Mouse (Mus musculus): ENCODE results near the gene Lrrk1. TPM values are rescaled to one million over a fixed set of nuclear protein-coding genes. Genes with fewer than 3 reads are reported as not detected.

Gene Lrrk1
- polyA plus RNA-seq, 1 experiment: 9.8 TPM

- peaks cover 69% of the 10 kb centered on the region for H3K4me1 ChIP-seq
- no peak for TF ChIP-seq GATA1 (IDR thresholded peaks at IDR 0.05; ENCODE audit: borderline replicate concordance, low read length)
- no peak for TF ChIP-seq FLI1 (IDR thresholded peaks at IDR 0.05; ENCODE audit: low read length)
Observed at GRCm38 (mm10) chr7:66386411-66386810, 1.7 kb downstream of the Lrrk1 start.

GRCm38 (mm10) chr7:66385826-66386225 is 2.3 kb downstream of the Lrrk1 start:
- H3K4me1 ChIP-seq: peaks cover 71% of the 10 kb centered on the region

More at GRCm38 (mm10) chr7:66386411-66386810, 1.7 kb downstream of the Lrrk1 start:
- H3K36me3 ChIP-seq (replicated peaks; ENCODE audit: low read length): peaks cover 29% of the 10 kb centered on the region
- H3K27me3 ChIP-seq (replicated peaks): no peaks in the 10 kb centered on the region
- H3K4me3 ChIP-seq (replicated peaks): peak overlapping the region; percentile 97
- no peaks in the 10 kb centered on the region for H3K9me3 ChIP-seq

GRCm38 (mm10) chr7:66384891-66385290 is 3.3 kb downstream of the Lrrk1 start:
- peak overlapping the region; percentile 77 for H3K4me3 ChIP-seq (replicated peaks)
- H3K36me3 ChIP-seq (replicated peaks; ENCODE audit: low read length): peaks cover 43% of the 10 kb centered on the region
- no peak for TF ChIP-seq GATA1 (IDR thresholded peaks at IDR 0.05; ENCODE audit: borderline replicate concordance, low read length)
- no peak for TF ChIP-seq FLI1 (IDR thresholded peaks at IDR 0.05; ENCODE audit: low read length)
- peaks cover 71% of the 10 kb centered on the region for H3K4me1 ChIP-seq
- H3K9me3 ChIP-seq: no peaks in the 10 kb centered on the region
- H3K27me3 ChIP-seq (replicated peaks): no peaks in the 10 kb centered on the region

More at GRCm38 (mm10) chr7:66385826-66386225, 2.3 kb downstream of the Lrrk1 start:
- H3K36me3 ChIP-seq (replicated peaks; ENCODE audit: low read length): peaks cover 34% of the 10 kb centered on the region
- H3K27me3 ChIP-seq (replicated peaks): no peaks in the 10 kb centered on the region
- no peaks in the 10 kb centered on the region for H3K9me3 ChIP-seq
- H3K4me3 ChIP-seq (replicated peaks): peak overlapping the region; percentile 79
- TF ChIP-seq GATA1 (IDR thresholded peaks at IDR 0.05; ENCODE audit: borderline replicate concordance, low read length) (no peak), FLI1 (IDR thresholded peaks at IDR 0.05; ENCODE audit: low read length) (no peak)

GRCm38 (mm10) chr7:66384213-66384612 is 3.9 kb downstream of the Lrrk1 start:
- peak overlapping the region; percentile 54 for H3K4me3 ChIP-seq (replicated peaks)

GRCm38 (mm10) chr7:66376560-66376959 is 11.6 kb downstream of the Lrrk1 start:
- Histone ChIP-seq H3K9me3 (no peaks in the 10 kb centered on the region), H3K36me3 (replicated peaks; ENCODE audit: low read length) (peaks cover 74% of the 10 kb centered on the region), H3K4me1 (peaks cover 74% of the 10 kb centered on the region), H3K4me3 (replicated peaks) (peak overlapping the region; percentile 90), H3K27me3 (replicated peaks) (no peaks in the 10 kb centered on the region)
- no peak for TF ChIP-seq FLI1 (IDR thresholded peaks at IDR 0.05; ENCODE audit: low read length)
- TF ChIP-seq GATA1 (IDR thresholded peaks at IDR 0.05; ENCODE audit: borderline replicate concordance, low read length): no peak

More at GRCm38 (mm10) chr7:66384213-66384612, 3.9 kb downstream of the Lrrk1 start:
- no peaks in the 10 kb centered on the region for H3K9me3 ChIP-seq
- peaks cover 47% of the 10 kb centered on the region for H3K36me3 ChIP-seq (replicated peaks; ENCODE audit: low read length)
- H3K27me3 ChIP-seq (replicated peaks): no peaks in the 10 kb centered on the region
- TF ChIP-seq FLI1 (IDR thresholded peaks at IDR 0.05; ENCODE audit: low read length) (no peak), GATA1 (IDR thresholded peaks at IDR 0.05; ENCODE audit: borderline replicate concordance, low read length) (no peak)
- peaks cover 72% of the 10 kb centered on the region for H3K4me1 ChIP-seq

- peak overlapping the region; percentile 90 for H3K4me3 ChIP-seq (replicated peaks)
- no peaks in the 10 kb centered on the region for H3K9me3 ChIP-seq
- TF ChIP-seq GATA1 (IDR thresholded peaks at IDR 0.05; ENCODE audit: borderline replicate concordance, low read length) (no peak), FLI1 (IDR thresholded peaks at IDR 0.05; ENCODE audit: low read length) (no peak)
- H3K36me3 ChIP-seq (replicated peaks; ENCODE audit: low read length): peaks cover 75% of the 10 kb centered on the region
- H3K4me1 ChIP-seq: peaks cover 78% of the 10 kb centered on the region
- no peaks in the 10 kb centered on the region for H3K27me3 ChIP-seq (replicated peaks)
Observed at GRCm38 (mm10) chr7:66375736-66376135, 12.4 kb downstream of the Lrrk1 start.

- peaks cover 88% of the 10 kb centered on the region for H3K4me1 ChIP-seq
- H3K27me3 ChIP-seq (replicated peaks): no peaks in the 10 kb centered on the region
- no peak overlapping the region for H3K4me3 ChIP-seq (replicated peaks)
- no peak for TF ChIP-seq FLI1 (IDR thresholded peaks at IDR 0.05; ENCODE audit: low read length)
- TF ChIP-seq GATA1 (IDR thresholded peaks at IDR 0.05; ENCODE audit: borderline replicate concordance, low read length): no peak
- H3K36me3 ChIP-seq (replicated peaks; ENCODE audit: low read length): peaks cover 69% of the 10 kb centered on the region
- no peaks in the 10 kb centered on the region for H3K9me3 ChIP-seq
Observed at GRCm38 (mm10) chr7:66373391-66373790, 14.8 kb downstream of the Lrrk1 start.

- no peak overlapping the region for H3K4me3 ChIP-seq (replicated peaks)
- TF ChIP-seq GATA1 (IDR thresholded peaks at IDR 0.05; ENCODE audit: borderline replicate concordance, low read length): no peak
- no peak for TF ChIP-seq FLI1 (IDR thresholded peaks at IDR 0.05; ENCODE audit: low read length)
- H3K4me1 ChIP-seq: peaks cover 88% of the 10 kb centered on the region
- no peaks in the 10 kb centered on the region for H3K27me3 ChIP-seq (replicated peaks)
- no peaks in the 10 kb centered on the region for H3K9me3 ChIP-seq
- H3K36me3 ChIP-seq (replicated peaks; ENCODE audit: low read length): peaks cover 80% of the 10 kb centered on the region
Observed at GRCm38 (mm10) chr7:66370970-66371369, 17.2 kb downstream of the Lrrk1 start.

- Histone ChIP-seq H3K4me3 (replicated peaks) (no peak overlapping the region), H3K4me1 (peaks cover 86% of the 10 kb centered on the region), H3K9me3 (no peaks in the 10 kb centered on the region), H3K27me3 (replicated peaks) (no peaks in the 10 kb centered on the region), H3K36me3 (replicated peaks; ENCODE audit: low read length) (peaks cover 80% of the 10 kb centered on the region)
- TF ChIP-seq FLI1 (IDR thresholded peaks at IDR 0.05; ENCODE audit: low read length) (no peak), GATA1 (IDR thresholded peaks at IDR 0.05; ENCODE audit: borderline replicate concordance, low read length) (no peak)
Observed at GRCm38 (mm10) chr7:66369934-66370445, 18.2 kb downstream of the Lrrk1 start.

- Histone ChIP-seq H3K9me3 (peaks cover 4% of the 10 kb centered on the region), H3K4me3 (replicated peaks) (peak overlapping the region; percentile 14), H3K4me1 (peaks cover 82% of the 10 kb centered on the region), H3K27me3 (replicated peaks) (no peaks in the 10 kb centered on the region), H3K36me3 (replicated peaks; ENCODE audit: low read length) (peaks cover 79% of the 10 kb centered on the region)
- TF ChIP-seq FLI1 (IDR thresholded peaks at IDR 0.05; ENCODE audit: low read length) (no peak), GATA1 (IDR thresholded peaks at IDR 0.05; ENCODE audit: borderline replicate concordance, low read length) (no peak)
Observed at GRCm38 (mm10) chr7:66369071-66369933, 18.8 kb downstream of the Lrrk1 start.

All from megakaryocyte, embryonic 14.5 days (primary cell).